Mouse (Mus musculus) granulocyte monocyte progenitor cell, adult 5-6 weeks (primary cell): ENCODE measurements at regions not wholly inside any gene's neighbourhood (a gene's known extent, or its start where the extent isn't known, plus 50 kb on each side); places are given as distances from the start of the nearest gene placed in this dataset.
"Not testable (repeated sequence)": the region's sequence is repeated elsewhere in the genome, so short reads cannot be mapped to it uniquely, and the experiment has no call there.

ENCODE experiments used
- ATAC-seq: replicated peaks from 2 replicates; pipeline ENCODE4 v1.8.0; 2016; ENCODE audit warnings: mild to moderate bottlenecking, moderate TSS enrichment, inconsistent platforms; ENCODE audit not compliant: poor library complexity, severe bottlenecking

DNA sequence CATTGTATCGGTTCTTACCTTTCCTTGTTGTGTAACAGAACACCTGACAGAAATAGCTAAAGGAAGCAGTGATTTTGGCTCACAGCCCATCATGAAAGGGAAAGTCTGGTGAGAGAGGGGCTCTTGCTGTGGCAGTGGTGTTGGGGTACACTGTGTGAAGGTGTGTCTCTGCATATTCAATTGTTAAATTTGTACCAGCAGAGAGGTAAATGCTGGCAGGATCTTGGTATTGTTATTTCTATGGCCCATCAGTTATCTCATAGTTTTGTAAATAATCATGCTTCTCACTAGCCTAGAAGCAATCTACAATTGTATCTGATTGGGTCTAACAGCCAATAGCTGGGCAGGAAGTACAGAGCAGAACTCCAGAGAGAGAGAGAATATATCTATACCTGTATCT, 95.7 kb downstream of the Mfap3l start:
- no peak for ATAC-seq

DNA sequence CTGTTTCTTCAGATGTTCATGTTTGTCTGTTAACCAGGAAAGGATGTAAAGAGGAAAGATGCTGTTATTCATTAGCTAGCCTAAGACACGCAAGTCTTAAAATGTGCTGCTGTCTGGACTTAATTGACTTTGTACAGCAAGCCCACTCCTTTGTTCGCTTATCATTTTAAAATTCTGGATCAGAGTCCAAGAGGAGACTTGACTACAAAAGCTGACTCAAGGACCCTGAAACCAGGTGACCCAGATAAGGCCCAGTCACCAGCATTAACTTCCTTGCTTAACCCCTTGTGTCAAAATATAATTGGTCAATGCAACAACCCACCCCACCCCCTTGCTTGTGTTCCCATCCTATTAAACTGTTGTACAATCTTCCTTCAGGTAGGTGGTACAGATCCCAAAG, 99.9 kb downstream of the Mfap3l start:
- no peak for ATAC-seq

DNA sequence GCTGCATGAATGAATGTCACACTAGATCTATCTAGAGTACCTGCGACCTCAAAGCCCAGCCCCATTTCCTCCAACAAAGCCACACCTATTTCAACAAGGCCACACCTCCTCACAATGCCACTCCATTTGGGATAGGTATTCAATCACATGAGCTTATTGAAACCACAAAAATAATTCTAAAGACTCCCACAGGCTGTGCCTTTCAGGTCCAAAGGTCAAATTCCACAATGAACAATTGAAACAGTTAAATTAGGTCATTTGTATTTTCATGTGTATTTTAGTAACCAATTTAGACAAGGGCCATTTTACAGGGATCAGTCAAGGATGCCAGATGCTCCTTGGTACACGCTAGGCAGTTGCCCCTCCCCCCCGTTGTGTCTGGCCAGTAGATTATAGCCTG, 103.3 kb downstream of the Mfap3l start:
- ATAC-seq, result no peak

DNA sequence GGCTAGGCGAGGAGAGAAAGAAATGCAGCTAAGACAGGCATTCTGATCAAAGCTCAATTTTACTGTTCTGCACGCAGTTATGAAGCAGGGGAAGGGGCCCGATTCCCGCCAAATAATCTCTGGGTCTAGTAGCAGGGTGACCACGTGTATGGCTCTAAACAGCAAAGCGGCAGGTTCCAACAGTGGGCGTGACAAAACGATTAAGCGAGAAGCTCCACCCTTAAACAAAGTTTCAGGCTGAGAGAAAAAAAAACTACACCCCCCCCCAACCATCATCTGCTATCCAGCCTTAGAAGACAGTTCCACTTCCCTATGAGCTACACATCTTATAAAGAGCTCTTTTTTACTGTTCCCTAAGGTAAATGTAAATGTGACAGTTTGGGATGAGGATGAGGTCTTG, 103.8 kb downstream of the Mfap3l start:
- no peak for ATAC-seq

DNA sequence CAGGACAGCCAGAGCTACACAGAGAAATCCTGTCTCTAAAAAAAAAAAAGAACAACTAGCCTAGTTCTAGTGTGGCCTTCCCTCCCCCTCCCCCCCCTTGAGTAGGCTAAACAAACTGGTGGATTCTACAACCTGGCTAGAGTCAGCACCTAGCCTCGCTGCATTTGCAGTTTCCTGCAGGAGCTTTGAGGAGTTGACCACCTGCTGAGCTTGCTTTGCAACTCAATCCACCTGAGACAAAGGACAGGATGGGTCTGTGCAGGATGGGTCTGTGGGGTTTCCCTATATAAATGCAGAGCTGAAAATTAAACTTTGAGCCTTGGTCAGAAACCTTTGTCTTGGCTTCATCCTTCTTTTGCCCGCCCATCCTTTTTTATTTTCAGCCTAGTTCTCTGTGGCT, 104.3 kb downstream of the Mfap3l start:
- ATAC-seq, result no peak

DNA sequence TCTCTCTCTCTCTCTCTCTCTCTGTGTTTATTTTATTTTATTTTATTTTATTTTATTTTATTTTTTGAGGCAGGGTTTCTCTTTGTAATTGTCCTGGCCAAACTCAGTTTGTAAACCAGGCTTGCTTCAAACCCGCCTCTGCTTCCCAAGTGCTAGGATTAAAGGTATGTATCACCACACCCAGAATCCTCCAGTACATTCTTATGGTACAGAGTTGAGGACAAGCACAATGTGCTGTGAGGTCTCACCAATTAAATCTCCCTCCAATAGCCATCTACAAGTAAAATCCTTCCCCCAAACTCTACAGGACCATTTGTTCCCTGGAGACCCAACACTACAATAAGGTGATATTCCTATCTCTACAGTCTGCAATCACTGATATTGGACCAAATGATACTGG, 105.0 kb downstream of the Mfap3l start:
- ATAC-seq, result no peak

DNA sequence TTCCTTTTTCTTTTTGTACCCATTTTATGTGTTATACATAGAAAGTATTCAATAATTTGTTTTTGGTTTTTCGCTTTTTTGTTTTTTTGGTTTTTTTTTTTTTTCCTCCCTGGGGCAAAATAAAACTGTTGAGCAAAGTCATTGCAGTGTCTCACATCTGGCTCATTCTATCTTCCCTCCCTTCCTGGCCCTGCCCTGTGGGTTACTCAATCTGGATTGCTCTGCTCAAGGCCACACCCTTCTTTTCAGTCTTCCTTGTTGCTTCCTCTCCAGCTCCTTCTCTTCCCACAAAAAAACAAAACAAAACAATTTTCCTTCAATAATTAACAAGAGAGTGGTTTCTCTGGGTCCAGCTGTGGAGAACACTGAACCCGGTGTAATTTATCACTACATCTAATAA, 113.2 kb downstream of the Mfap3l start:
- no peak for ATAC-seq

DNA sequence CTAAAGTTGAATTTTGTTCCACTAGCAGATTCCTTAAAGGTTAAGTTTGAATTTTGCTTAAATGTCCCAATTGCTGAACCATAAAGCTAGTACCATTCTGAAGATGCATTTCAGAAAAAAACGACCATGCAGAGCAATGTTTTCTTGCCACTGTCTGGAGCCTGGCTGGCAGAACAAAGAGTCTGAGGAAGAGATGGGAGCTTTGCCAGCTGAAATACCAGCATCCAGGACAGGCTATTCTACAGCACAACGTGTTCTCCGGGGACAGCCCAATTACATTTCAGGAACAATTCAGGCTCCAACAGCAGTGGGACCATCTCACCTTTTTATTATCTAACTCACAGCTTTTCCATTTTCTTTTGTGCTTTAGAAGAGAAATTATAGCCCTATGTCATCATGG, 113.9 kb downstream of the Mfap3l start:
- ATAC-seq, result no peak

DNA sequence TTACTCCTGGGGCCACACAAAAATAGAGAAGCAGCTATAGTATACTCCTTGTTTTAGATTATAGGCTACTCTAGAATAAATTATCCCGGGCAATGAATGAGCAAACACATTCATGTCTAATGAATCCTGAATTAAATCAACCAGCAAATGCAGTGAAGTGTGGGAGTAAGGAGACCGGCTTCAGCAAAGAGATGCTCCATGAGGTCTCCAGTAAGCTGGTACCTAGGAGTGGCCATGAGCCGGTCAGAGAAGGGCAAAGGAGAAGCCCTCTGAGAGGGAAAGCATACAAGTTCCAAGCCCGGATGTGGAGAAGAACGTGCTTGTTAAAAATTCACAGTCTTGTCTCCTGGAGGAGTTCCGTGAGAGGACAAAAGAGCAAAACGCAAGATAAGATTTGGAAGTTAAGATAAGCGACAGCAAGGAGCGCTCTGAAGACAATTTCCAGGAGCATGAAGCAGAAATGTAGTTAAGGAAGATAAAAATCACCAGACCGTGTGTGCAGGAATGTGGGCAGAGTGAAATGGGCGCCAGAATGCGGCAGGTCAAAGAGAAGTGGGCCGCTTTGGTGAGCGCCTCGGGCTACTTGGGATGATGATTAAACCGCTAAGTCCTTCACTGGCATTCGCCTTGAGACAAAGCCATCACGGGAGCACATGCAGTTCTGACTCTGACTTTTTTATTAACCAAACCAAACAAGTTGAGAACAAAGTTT, 123.2 kb downstream of the Mfap3l start:
- ATAC-seq, result no peak

DNA sequence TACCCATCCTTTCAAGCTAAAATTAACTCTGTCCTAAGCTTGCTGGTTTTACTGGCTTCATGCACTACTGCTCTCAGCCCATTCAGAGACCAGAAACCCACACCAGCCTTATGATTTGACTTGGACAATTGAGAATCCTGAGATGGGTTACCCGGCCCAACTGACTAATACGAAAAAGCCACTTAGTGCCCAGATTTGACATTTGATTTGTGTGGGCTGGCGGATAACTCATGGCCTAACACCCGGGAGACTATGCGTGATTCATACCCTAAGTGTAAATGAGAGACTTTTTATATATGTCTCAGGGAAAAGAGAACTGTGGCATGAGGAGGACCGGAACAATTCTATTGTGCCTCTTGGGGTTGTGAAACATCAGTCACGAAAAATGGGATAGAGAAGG, 126.3 kb upstream of the Hpf1 start:
- no peak for ATAC-seq

DNA sequence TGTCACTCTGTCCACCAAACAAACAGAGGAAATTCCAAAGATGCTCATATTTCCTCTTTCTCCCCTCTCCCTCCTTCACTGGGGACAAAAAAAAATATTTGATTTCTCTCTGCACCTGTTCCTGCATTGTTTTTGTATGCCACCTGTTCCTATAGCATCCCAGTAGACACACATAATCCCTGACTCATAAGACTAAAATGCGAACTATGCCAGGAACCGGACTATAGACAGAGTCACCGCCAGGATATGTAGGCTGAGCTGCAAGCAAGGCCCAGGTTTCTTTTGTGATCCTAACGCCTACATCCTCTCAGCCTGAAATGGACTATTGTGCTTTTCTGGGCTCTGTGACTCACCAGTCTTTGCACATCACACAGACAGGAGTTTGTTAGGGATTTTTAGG, 116.9 kb upstream of the Hpf1 start:
- ATAC-seq, result no peak

DNA sequence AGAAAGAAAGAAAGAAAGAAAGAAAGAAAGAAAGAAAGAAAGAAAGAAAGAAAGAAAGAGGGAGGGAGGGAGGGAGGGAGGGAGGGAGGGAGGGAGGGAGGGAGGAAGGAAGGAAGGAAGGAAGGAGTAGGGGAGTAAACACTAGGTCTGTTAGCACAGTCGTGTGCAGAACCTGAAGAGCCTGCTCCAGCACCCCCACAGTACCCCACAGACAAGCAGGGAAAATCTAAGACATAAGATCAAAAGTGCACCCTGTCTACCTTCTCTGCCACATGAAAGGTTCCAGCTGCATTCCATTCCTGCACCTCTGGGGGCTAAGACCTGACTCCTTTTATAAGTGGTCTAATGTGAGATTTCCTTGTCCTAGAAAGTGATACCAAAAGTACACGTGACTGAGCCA, 114.0 kb upstream of the Hpf1 start:
- ATAC-seq, result not testable (repeated sequence)

DNA sequence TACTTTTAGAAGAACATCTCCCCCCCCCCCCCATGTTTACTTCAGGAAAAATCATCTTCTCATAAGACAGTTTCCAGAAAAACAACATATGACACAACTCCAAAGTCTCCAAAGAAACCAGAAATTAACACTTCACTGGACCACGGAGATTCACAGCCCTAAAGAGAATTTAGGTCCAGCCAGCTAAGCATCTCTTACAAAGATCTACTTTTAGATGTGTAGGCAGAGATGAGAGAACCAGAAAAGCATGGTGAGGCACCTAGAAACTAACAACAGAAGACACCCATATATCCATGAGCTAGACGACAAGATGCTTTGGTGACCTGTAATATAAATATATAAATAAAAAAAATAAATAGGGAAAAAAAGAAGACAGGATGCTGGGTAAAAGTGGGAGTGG, 105.2 kb upstream of the Hpf1 start:
- no peak for ATAC-seq

DNA sequence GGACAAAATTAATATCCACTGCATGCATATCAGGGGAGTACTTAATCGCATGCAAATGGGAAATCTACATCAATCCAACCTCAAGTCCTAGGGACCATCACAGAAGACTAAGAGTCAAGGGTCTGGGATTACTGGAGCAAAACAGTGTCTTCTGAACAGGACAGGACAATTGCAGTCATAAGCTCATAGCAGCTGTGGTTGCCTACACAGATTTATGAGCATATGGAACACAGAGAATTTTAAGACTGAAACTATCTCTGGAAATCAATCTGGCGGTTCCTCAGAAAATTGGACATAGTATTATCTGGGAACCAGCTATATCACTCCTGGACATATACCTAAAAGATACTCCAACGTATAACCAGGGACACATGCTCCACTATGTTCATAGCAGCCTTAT, 99.8 kb upstream of the Hpf1 start:
- ATAC-seq, result no peak

DNA sequence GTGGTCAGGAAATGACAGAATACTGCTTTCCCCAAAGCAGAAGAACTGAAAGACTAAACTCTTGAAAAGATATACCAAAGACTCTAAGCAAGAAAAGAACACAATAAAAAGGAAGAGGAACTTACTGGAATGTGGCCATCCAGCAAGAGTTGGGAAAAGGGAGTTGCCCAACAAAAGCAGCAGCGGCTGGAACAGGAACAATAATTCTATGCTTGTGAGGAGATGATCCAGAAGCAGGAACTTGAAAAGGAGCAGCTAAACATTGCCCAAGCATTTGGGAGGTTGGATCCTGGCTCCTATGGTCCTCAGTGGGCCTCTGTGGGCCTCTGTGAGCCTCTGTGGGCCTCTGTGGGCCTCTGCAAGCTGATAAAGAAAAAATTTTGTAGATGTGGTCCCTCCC, 97.7 kb upstream of the Hpf1 start:
- peak; percentile 90 for ATAC-seq

DNA sequence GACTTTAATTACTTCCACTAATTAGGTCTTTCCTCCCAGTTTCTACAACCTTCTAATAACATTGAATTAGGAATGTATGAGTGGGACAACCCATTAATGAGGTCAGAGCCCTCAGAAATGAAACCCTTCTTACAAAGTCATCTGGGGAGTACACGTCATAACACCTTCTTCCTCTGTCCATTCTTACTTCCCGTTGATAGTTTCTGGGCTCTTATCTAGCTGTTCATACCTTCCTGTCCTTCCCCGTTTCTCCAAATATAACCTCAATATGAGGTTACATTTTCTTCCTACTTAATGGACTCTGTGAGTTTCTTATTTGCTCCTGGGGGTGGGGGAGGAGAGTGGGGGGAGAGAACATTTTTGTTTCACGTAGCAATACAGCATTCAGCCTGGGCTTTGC, 85.4 kb upstream of the Hpf1 start:
- ATAC-seq, result peak; percentile 93

DNA sequence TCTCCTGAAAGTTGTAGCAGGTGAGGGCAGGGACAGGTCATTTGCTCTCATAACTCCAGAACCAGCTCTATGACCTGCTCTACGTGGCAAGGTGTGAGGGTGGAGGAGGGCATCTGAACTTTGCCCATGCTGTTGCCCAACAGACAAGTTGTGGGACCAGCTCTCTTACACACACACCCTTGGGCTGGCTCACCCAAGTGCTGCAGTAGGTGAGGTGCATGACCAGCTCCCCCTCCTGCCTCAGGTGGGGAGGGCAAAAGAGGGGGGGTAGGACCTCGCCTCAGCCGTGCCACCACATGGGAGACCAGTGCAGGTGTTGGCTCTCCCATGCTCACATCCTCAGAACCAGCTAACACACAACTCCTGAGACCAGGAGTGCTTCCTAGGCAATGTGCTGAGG, 83.4 kb upstream of the Hpf1 start:
- no peak for ATAC-seq

DNA sequence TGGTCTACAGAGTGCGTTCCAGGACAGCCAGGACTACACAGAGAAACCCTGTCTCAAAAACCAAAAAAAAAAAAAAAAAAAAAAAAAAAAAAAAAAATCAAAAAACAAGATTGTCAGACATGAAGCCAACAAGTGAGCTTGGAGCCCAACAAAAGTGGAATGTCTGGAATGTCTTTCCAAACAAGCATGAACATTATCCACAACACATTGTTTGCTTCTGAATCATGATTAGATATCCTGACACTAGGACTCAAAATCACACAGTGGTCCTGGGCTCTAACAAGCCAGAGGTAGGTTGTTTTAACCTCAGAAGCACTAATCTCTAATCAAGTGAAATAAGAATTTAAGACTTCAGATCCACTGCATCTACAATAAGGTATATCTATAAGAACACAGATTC, 80.4 kb upstream of the Hpf1 start:
- no peak for ATAC-seq

DNA sequence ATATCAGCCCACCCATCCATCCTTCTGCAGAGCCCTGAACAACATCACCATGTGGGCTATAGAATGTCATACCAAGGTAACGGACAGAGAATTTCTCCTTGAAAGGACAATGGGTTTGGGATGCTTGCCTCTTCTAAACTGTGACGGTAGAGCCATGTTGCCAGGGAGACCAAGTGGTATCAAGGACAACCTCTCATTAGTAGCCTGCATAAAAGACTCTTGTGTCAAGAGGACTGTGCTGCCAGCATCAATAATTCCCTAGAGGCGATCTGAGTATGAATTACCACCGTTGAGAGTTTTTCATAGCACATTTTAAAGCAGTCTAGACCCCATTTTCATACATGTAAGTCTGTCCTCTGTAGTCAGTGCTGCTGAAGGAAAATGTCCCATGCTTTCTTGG, 79.3 kb upstream of the Hpf1 start:
- ATAC-seq, result no peak

DNA sequence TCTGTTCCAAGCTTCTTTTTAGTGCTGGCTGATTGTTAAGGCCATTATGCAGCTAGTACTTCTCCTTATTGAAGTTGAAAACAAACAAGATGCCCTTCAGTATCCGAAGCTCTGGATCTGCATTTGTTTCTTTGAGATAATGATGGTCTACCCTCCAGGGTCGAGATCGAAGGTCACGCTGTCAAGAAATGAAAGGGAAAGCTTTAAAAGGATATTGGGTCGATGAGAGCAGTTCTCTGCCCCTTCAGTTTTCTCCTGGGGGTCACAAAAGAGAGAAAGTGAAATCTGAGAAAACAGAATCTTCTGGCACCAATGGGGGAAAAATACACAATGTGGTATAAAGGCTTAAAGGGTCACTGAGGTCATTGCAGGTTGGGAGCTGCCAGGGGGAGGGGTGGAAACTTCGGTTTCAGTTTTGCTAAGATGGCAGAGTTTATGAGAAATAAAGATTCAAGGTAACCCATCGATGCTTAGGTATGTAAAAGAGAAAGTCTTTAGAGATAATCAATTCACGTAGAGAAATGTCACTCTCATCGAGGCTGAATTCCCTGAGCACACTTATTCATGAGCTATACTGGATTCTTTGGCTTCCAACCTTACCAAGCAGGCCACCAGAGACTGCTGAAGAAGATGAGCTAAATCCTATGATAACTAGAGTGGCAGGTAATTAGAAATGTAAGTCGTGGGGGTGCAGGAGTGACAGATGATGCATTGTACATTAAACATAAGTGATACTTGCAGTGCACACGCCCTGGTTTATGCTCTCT, 64.4 kb upstream of the Hpf1 start:
- no peak for ATAC-seq

DNA sequence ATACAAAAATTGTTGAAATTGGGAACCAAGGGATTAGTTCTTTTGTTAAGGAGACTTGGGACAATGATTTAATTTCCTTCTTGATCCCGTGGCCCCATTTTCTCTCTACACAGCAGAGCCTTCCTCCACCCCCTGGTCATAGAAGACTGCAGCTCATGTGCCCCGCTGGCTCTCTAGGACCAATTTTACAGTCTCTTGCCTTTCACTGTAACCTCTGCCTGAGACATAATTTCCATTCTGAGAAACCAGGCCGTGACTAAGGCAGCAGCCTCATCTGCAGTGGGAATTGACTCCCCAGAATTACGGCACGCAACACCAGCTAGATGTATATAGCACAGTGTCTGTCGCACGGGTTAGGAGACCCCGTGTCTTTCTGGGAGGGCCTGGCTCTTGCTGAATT, 63.0 kb upstream of the Hpf1 start:
- no peak for ATAC-seq

DNA sequence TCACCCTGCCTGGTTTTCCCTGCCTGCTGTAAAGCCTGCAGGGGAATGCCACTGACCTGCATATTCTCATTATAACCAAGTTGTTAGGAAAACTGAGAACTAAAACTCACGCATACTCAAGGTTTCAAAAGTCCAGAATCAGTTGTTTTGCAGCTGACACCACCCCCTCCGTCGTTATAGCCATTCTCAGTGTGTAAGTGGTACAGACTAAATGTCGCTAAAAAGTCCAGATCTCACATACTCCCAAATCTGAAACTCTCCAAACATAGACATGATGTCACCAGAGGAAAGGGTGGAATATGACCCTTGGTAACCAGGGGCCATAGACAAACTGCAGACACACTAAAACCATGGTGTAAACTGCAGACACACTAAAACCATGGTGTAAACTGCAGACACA, 61.1 kb upstream of the Hpf1 start:
- no peak for ATAC-seq
